Mouse (Mus musculus) small intestine, adult 2 months (tissue): Measurements from ENCODE around the gene Lrig1.

Source experiments
- CTCF ChIP-seq: fragments of 200-500 bp; IDR thresholded peaks from 2 replicates; pipeline ENCODE4 v1.5.1; 2012; ENCODE audit warnings: low read depth, mild to moderate bottlenecking, control low read depth, inconsistent platforms, low read length, moderate library complexity, mixed read lengths; ENCODE audit not compliant: insufficient replicate concordance, insufficient read length; ENCODE audit errors: extremely low read depth
- POLR2A ChIP-seq: fragments of 200-500 bp; IDR thresholded peaks from 2 replicates; pipeline ENCODE4 v1.6.1; 2012; ENCODE audit warnings: low read depth, mild to moderate bottlenecking, control low read depth, inconsistent platforms, low read length, moderate library complexity

- TF ChIP-seq CTCF (no peak), POLR2A (no peak)
These were observed 55.3 kb downstream of the Lrig1 start for GRCm38 (mm10) chr6:94644641-94645040.
